Mouse (Mus musculus) liver, embryonic 14.5 days (tissue): ENCODE data around the gene Cuedc1. TPM values are rescaled to one million over a fixed set of nuclear protein-coding genes. Genes with fewer than 3 reads are reported as not detected.
A peak's percentile ranks its signal among the peaks of the same experiment; 100 is the strongest.

ENCODE experiments used
- ATAC-seq: fragments of 200-750 bp; cut with Nextera tagmentation; 2 replicates; pipeline ENCODE4 v1.8.0; 2017; ENCODE audit warnings: moderate number of reproducible peaks, mild to moderate bottlenecking, moderate library complexity; ENCODE audit not compliant: insufficient read depth
- DNase-seq, 3 experiments: peaks; one replicate each; pipeline ENCODE4 v3.0.0-alpha.2; 2012 to 2013; ENCODE audit warnings: low read depth in 3 of 3, low spot score in 3 of 3
- H3K27ac ChIP-seq: fragments of 300-500 bp; sonication (generic); 2 replicates; pipeline ENCODE4 v1.5.1; 2014; ENCODE audit warnings: moderate library complexity, mild to moderate bottlenecking, control low read depth, inconsistent platforms
- H3K27me3 ChIP-seq: fragments of 300-500 bp; sonication (generic); 2 replicates; pipeline ENCODE4 v1.6.1; 2014; ENCODE audit warnings: mild to moderate bottlenecking, low read length, moderate library complexity; ENCODE audit not compliant: control insufficient read depth, insufficient read depth
- H3K36me3 ChIP-seq: fragments of 300-500 bp; sonication (generic); replicated peaks from 2 replicates; pipeline ENCODE4 v1.6.1; 2014; ENCODE audit warnings: low read depth; ENCODE audit not compliant: control insufficient read depth, insufficient read depth
- H3K4me1 ChIP-seq, 2 experiments: fragments of 200-500 bp in 1 of 2; fragments of 300-500 bp in 1 of 2; sonication (generic) in 1 of 2; replicated peaks; 2 replicates each; pipeline ENCODE4 v1.6.1; 2012 to 2014; ENCODE audit warnings: antibody characterized with exemption in 1 of 2, inconsistent platforms in 1 of 2, low read length in 1 of 2; ENCODE audit not compliant: control insufficient read depth in 2 of 2, insufficient read depth in 2 of 2
- H3K4me2 ChIP-seq: fragments of 300-500 bp; sonication (generic); 2 replicates; pipeline ENCODE4 v1.6.1; 2014; ENCODE audit warnings: low read depth, mild to moderate bottlenecking, control low read depth, moderate library complexity
- H3K4me3 ChIP-seq, 2 experiments: fragments of 200-500 bp in 1 of 2; fragments of 300-500 bp in 1 of 2; sonication (generic) in 1 of 2; 2 replicates each; pipeline ENCODE4 v1.5.1; 2012 to 2014; ENCODE audit warnings: low read depth in 2 of 2, low read length in 2 of 2, mild to moderate bottlenecking in 2 of 2, control low read depth in 1 of 2, inconsistent platforms in 1 of 2, moderate library complexity in 1 of 2; ENCODE audit not compliant: insufficient read depth in 1 of 2
- H3K9ac ChIP-seq: fragments of 300-500 bp; sonication (generic); replicated peaks from 2 replicates; pipeline ENCODE4 v1.6.1; 2014; ENCODE audit warnings: mild to moderate bottlenecking, control low read depth, moderate library complexity
- H3K9me3 ChIP-seq: fragments of 300-500 bp; sonication (generic); 2 replicates; pipeline ENCODE4 v1.6.1; 2016; ENCODE audit warnings: low read length, mixed read lengths; ENCODE audit not compliant: control insufficient read depth
- CTCF ChIP-seq: IDR thresholded peaks from 2 replicates; pipeline ENCODE4 v1.5.1; 2016; ENCODE audit warnings: antibody characterized with exemption, low read depth, control low read depth
- EP300 ChIP-seq: IDR thresholded peaks from 2 replicates; pipeline ENCODE4 v1.6.1; 2016; ENCODE audit warnings: antibody characterized with exemption, low read depth
- WGBS: fragments of 180-500 bp; shearing (Covaris S2); extraction: QIAGEN DNeasy Blood & Tissue Kit; methylation state at CpG from one replicate; pipeline ENCODE4 v1.1.7; 2014; ENCODE audit not compliant: insufficient replicate concordance; 5-methylcytosine and 5-hydroxymethylcytosine counted together
- polyA plus RNA-seq, 2 experiments: library from polyadenylated mRNA; depleted of rRNA in 1 of 2; stranded (reverse) in 1 of 2; unstranded in 1 of 2; fragments of >200 nt; fragmentation: Nextera tagmentation in 1 of 2; extraction: Ambion mirVana in 1 of 2; gene quantifications; 2 replicates each; pipeline versions ENCODE4 v1.2.1 to v1.2.3; 2012 to 2014

The Cuedc1 gene
- polyA plus RNA-seq, 2 experiments, result 0.36 to 0.96 TPM

GRCm38 (mm10) chr11:88054589-88054988 is 43.3 kb upstream of the Cuedc1 start:
- no peak overlapping the region for H3K4me3 ChIP-seq
- TF ChIP-seq CTCF, result peak; percentile 72
- no peak for TF ChIP-seq EP300
- H3K27ac ChIP-seq, result no peak overlapping the region
- WGBS, result 55% methylated on average over 1 of the region's 1 CpGs
- no peak overlapping the region for H3K9ac ChIP-seq
- no peak overlapping the region for H3K4me2 ChIP-seq
- no peak for ATAC-seq
- no peaks in the 10 kb centered on the region for H3K27me3 ChIP-seq
- H3K4me1 ChIP-seq, result peaks cover 2 to 8% of the 10 kb centered on the region in 2 experiments; a peak in 3 of 4 replicates
- H3K9me3 ChIP-seq, result no peaks in the 10 kb centered on the region
- H3K36me3 ChIP-seq, result peaks cover 42% of the 10 kb centered on the region
- DNase-seq, result no peak

- WGBS, result 74% methylated on average over 2 of the region's 2 CpGs
- Histone ChIP-seq H3K27ac (no peak overlapping the region), H3K4me2 (no peak overlapping the region), H3K27me3 (no peaks in the 10 kb centered on the region), H3K9ac (no peak overlapping the region), H3K4me1 (peaks cover 2% of the 10 kb centered on the region in 2 experiments; a peak in 1 of 4 replicates), H3K4me3 (no peak overlapping the region), H3K9me3 (no peaks in the 10 kb centered on the region), H3K36me3 (peaks cover 31% of the 10 kb centered on the region)
- ATAC-seq, result no peak
- DNase-seq, result no peak
- no peak for TF ChIP-seq CTCF
Observed at GRCm38 (mm10) chr11:88055777-88056176, 42.1 kb upstream of the Cuedc1 start.

- H3K27me3 ChIP-seq, result no peaks in the 10 kb centered on the region
- H3K9me3 ChIP-seq, result no peaks in the 10 kb centered on the region
- 0 out of 4 replicates have a peak, but pooled peaks cover 0 to 2% of the 10 kb centered on the region in 2 experiments for H3K4me1 ChIP-seq
- no peak overlapping the region for H3K4me3 ChIP-seq
- DNase-seq (no peak), ATAC-seq (no peak)
- H3K4me2 ChIP-seq, result no peak overlapping the region
- TF ChIP-seq CTCF (peak; percentile 15; the same call in 1 of the 2 replicates), EP300 (no peak)
- no peak overlapping the region for H3K27ac ChIP-seq
- H3K9ac ChIP-seq, result no peak overlapping the region
- peaks cover 17% of the 10 kb centered on the region for H3K36me3 ChIP-seq
- 66% methylated on average over 2 of the region's 2 CpGs for WGBS
Observed at GRCm38 (mm10) chr11:88057788-88058187, 40.1 kb upstream of the Cuedc1 start.

- ATAC-seq (peak; percentile 61), DNase-seq (no peak)
- Histone ChIP-seq H3K9me3 (no peaks in the 10 kb centered on the region), H3K4me3 (no peak overlapping the region), H3K4me1 (0 out of 4 replicates have a peak, but pooled peaks cover 0 to 2% of the 10 kb centered on the region in 2 experiments), H3K36me3 (peaks cover 10% of the 10 kb centered on the region), H3K9ac (no peak overlapping the region), H3K27me3 (no peaks in the 10 kb centered on the region), H3K27ac (no peak overlapping the region), H3K4me2 (no peak overlapping the region)
- WGBS, result 49% methylated on average over 2 of the region's 2 CpGs
- TF ChIP-seq EP300, result no peak
- TF ChIP-seq CTCF, result peak; percentile 84
Observed at GRCm38 (mm10) chr11:88059141-88059540, 38.7 kb upstream of the Cuedc1 start.

GRCm38 (mm10) chr11:88061892-88062625 is 35.8 kb upstream of the Cuedc1 start:
- TF ChIP-seq EP300 (no peak), CTCF (peak; percentile 28; the same call in 1 of the 2 replicates)

More at GRCm38 (mm10) chr11:88061892-88062625, 35.8 kb upstream of the Cuedc1 start:
- H3K4me2 ChIP-seq, result no peak overlapping the region
- 53% methylated on average over 2 of the region's 2 CpGs for WGBS
- H3K4me3 ChIP-seq, result no peak overlapping the region
- H3K27ac ChIP-seq, result no peak overlapping the region
- H3K4me1 ChIP-seq, result peaks cover 0 to 3% of the 10 kb centered on the region in 2 experiments; a peak in 1 of 4 replicates
- H3K27me3 ChIP-seq, result no peaks in the 10 kb centered on the region
- DNase-seq (no peak), ATAC-seq (no peak)
- no peak overlapping the region for H3K9ac ChIP-seq
- no peaks in the 10 kb centered on the region for H3K36me3 ChIP-seq
- no peaks in the 10 kb centered on the region for H3K9me3 ChIP-seq
